Mouse (Mus musculus) neutrophil, adult 5-6 weeks (primary cell): ENCODE results near the gene Gsc2. TPM values are rescaled to one million over a fixed set of nuclear protein-coding genes. Genes with fewer than 3 reads are reported as not detected.
"Not testable (repeated sequence)": the region's sequence is repeated elsewhere in the genome, so short reads cannot be mapped to it uniquely, and the experiment has no call there.

Experiments
- ATAC-seq: fragments of 151-379, 151-347 bp; 2 replicates; pipeline ENCODE4 v1.8.0; 2017; ENCODE audit warnings: mild to moderate bottlenecking, moderate TSS enrichment; ENCODE audit not compliant: insufficient number of reproducible peaks, poor library complexity, low FRiP score, severe bottlenecking; ENCODE audit errors: extremely low read depth
- total RNA-seq: library from RNA; stranded (forward); fragments of 200-1000 nt; gene quantifications from 2 replicates; pipeline ENCODE4 v1.2.3, GENCODE M21; 2017

Gsc2 gene
- total RNA-seq: not detected in 2 replicates

GRCm38 (mm10) chr16:17914307-17915249 is at the start of gene Gsc2:
TSS of gene Gsc2 (minus strand) at chr16:17915059.
- no peak for ATAC-seq

GRCm38 (mm10) chr16:17962091-17962490 is 47.2 kb upstream of the Gsc2 start:
- ATAC-seq: no peak

- ATAC-seq: not testable (repeated sequence)
Observed at GRCm38 (mm10) chr16:17956052-17956638, 41.3 kb upstream of the Gsc2 start.

GRCm38 (mm10) chr16:17951618-17952017 is 36.8 kb upstream of the Gsc2 start:
- no peak for ATAC-seq

GRCm38 (mm10) chr16:17950068-17950467 is 35.2 kb upstream of the Gsc2 start:
- ATAC-seq: no peak

- no peak for ATAC-seq
Observed at GRCm38 (mm10) chr16:17949421-17949877, 34.6 kb upstream of the Gsc2 start.

GRCm38 (mm10) chr16:17945081-17945831 is 30.4 kb upstream of the Gsc2 start:
- ATAC-seq: no peak

- ATAC-seq: no peak
Observed at GRCm38 (mm10) chr16:17943466-17943865, 28.6 kb upstream of the Gsc2 start.

GRCm38 (mm10) chr16:17939255-17939751 is 24.4 kb upstream of the Gsc2 start:
- no peak for ATAC-seq

- peak; percentile 88 for ATAC-seq
Observed at GRCm38 (mm10) chr16:17938821-17939220, 24.0 kb upstream of the Gsc2 start.

GRCm38 (mm10) chr16:17938187-17938586 is 23.3 kb upstream of the Gsc2 start:
- ATAC-seq: no peak

GRCm38 (mm10) chr16:17936776-17937175 is 21.9 kb upstream of the Gsc2 start:
- no peak for ATAC-seq

- ATAC-seq: no peak
Observed at GRCm38 (mm10) chr16:17934445-17934910, 19.6 kb upstream of the Gsc2 start.

GRCm38 (mm10) chr16:17933594-17934444 is 19.0 kb upstream of the Gsc2 start:
- no peak for ATAC-seq

GRCm38 (mm10) chr16:17931906-17932460 is 17.1 kb upstream of the Gsc2 start:
- ATAC-seq: no peak

GRCm38 (mm10) chr16:17929631-17930030 is 14.8 kb upstream of the Gsc2 start:
- no peak for ATAC-seq

GRCm38 (mm10) chr16:17929211-17929610 is 14.4 kb upstream of the Gsc2 start:
- no peak for ATAC-seq

GRCm38 (mm10) chr16:17928627-17929104 is 13.8 kb upstream of the Gsc2 start:
- ATAC-seq: peak; percentile 83
